Mouse (Mus musculus) spleen, adult 10 weeks (tissue): ENCODE data around the gene Gng8. TPM values are rescaled to one million over a fixed set of nuclear protein-coding genes. Genes with fewer than 3 reads are reported as not detected.

ENCODE experiments used
- polyA plus RNA-seq: library from polyadenylated mRNA; stranded (reverse); fragments of 350-450 nt; fragmentation: Illumina TruSeq; extraction: RNeasy Lipid Tissue Mini Kit (QIAGEN cat#74804); gene quantifications from one replicate; pipeline ENCODE4 v1.2.3, GENCODE M21; 2015; ENCODE audit warnings: low replicate concordance; ENCODE audit not compliant: insufficient read depth

Gng8 gene
- polyA plus RNA-seq = 2.4 TPM

DNA sequence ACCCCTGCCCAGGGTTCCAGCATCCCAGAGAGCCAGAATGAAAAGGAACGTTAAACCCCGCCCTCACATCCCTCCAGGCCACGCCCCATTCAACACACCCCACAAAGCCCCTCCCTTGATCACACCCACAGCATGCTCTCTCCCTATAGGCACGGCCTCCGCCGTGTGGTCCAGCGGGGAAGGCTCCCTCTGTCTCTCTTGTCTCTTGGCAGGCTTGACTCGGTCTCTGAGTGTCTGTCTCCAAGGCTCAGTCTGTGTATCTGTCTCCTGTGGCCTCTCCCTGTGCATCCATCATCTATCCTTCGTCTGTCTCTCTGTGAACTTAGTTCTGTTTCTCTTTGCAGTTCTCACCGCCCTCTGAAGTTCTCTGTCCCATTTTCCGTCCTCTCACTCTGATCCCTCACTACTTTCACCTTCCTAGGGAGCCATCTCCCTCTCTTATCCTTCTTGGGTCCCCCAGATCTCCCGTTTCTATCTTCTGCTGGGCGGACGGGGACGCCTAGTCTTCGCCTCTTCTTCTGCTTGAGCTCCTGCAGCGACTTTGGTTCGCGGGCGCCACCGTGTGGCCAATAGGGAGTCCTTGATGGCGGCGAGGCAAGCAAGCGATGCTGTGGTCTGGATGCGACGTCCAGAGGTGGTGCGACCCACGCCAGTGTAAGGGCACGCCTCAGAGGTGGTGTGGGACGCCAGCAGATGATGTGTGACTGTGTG lies at the start of gene Gng8:
Gng8 (plus strand) TSS at position 146 of the 711 bp plus-strand sequence.

GRCm38 (mm10) chr7:16842645-16843063 lies 48.9 kb upstream of the Gng8 start, which contains the start of gene Prkd2:
TSS of gene Prkd2 (plus strand) at chr7:16842902.

DNA sequence AGATGAGACGGTGACA lies 16.5 kb upstream of the Gng8 start, which contains the start of gene Dact3:
Dact3 (plus strand) TSS at position 8 of the 16 bp plus-strand sequence.

DNA sequence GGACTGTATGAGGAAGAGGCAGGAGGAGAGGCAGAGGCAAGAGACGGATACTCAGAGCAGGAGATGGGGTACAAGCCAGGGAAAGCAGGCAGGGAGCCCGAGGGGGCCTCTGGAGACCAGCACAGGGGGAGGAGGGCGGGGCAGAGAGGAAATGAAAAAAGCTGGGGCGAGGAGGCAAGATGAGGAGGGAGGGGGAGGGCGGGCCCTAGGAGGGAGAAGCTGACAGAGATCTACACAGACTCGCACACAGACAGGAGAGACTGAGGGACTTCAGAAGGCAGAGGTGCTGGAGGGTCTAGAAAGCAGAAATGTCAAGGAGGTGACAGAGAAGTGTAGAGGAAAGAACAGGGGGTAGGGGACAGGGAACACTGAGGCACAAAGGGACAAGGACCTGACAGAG lies 14.7 kb downstream of the Gng8 start, which contains the start of gene Ptgir:
Ptgir (plus strand) TSS at position 210 of the 400 bp plus-strand sequence.

GRCm38 (mm10) chr7:16924037-16924834 lies 32.6 kb downstream of the Gng8 start, which contains the start of gene Calm3:
TSS of gene Calm3 (minus strand) at chr7:16924114.

DNA sequence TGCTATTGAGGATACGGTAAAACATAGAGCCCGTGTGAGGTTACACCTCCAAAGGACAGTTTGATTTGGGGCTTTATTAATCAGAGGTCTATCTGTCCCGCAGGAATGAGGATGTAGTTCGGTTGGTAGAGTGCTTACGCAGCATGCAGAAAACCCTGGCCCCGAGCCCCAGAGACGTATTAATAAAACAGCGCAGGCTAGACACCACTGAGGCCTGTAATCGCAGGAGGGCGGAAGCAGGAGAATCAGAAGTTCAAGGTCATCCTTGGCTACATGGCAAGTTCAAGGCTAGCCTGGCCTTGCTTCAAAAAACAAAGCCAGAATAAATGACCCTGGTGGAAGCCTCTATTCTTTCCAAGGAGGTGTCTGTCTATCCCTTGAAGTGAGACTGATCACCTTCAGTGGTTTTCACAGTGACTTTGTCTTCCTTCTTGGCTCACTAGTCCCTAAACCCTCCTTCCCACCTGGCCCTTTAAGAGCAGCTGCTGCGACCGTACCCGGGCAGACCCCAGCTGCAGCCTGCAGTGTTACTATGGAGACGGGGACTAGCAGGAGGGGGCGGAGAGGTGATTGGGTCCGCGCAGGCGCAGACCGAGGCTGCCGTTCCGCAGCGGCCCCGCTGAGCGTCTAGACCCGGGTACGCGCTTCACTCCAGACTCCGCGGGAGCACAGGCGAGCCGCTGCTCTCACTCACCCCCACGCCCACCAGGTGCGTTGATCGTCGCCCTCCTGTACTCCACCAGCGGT lies 52.6 kb downstream of the Gng8 start, which contains the start of gene Pnmal2:
Pnmal2 (plus strand) TSS at position 622 of the 747 bp plus-strand sequence.

Other genes with a start within 250 kb of the Gng8 start
- not detected for gene Ceacam15, start 216.1 kb upstream of the Gng8 start, polyA plus RNA-seq
- not detected for gene Ceacam9, start 169.9 kb upstream of the Gng8 start, polyA plus RNA-seq
- gene Ap2s1, start 153.4 kb upstream of the Gng8 start, polyA plus RNA-seq = 119 TPM
- gene Slc1a5, start 110.4 kb upstream of the Gng8 start, polyA plus RNA-seq = 164 TPM
- 59.6 TPM for gene Strn4, start 75.9 kb upstream of the Gng8 start, polyA plus RNA-seq
- 19.8 TPM for gene Fkrp, start 75.1 kb upstream of the Gng8 start, polyA plus RNA-seq
- gene Prkd2, start 48.9 kb upstream of the Gng8 start, polyA plus RNA-seq = 58.1 TPM
- 2.7 TPM for gene Dact3, start 16.5 kb upstream of the Gng8 start, polyA plus RNA-seq
- gene Ptgir, start 14.7 kb downstream of the Gng8 start, polyA plus RNA-seq = 5.6 TPM
- 168 TPM for gene Calm3, start 32.3 kb downstream of the Gng8 start, polyA plus RNA-seq
- gene Pnmal2, start 52.9 kb downstream of the Gng8 start, polyA plus RNA-seq = 1.5 TPM
- not detected for gene Pnmal1, start 67.9 kb downstream of the Gng8 start, polyA plus RNA-seq
- gene Gm42372, start 91.3 kb downstream of the Gng8 start, polyA plus RNA-seq = 3.1 TPM
- 1.6 TPM for gene Ccdc8, start 100.9 kb downstream of the Gng8 start, polyA plus RNA-seq
- 82.6 TPM for gene Ppp5c, start 136.1 kb downstream of the Gng8 start, polyA plus RNA-seq
- gene Hif3a, start 170.6 kb downstream of the Gng8 start, polyA plus RNA-seq = 1.0 TPM
- gene Psg16, start 182.3 kb downstream of the Gng8 start, polyA plus RNA-seq = not detected